Mouse (Mus musculus) T-cell, adult 2 months (primary cell): ENCODE measurements around the gene Lmx1a.

Source experiments
- DNase-seq: peaks from one replicate; pipeline ENCODE4 v3.0.0; 2022; ENCODE audit warnings: low spot score

Lmx1a gene

GRCm38 (mm10) chr1:167694731-167695130 lies 5.7 kb downstream of the Lmx1a start:
- no peak for DNase-seq

- no peak for DNase-seq
Measured at GRCm38 (mm10) chr1:167695910-167696459, 6.9 kb downstream of the Lmx1a start.

- DNase-seq, result no peak
Measured at GRCm38 (mm10) chr1:167699706-167700105, 10.7 kb downstream of the Lmx1a start.

- no peak for DNase-seq
Measured at GRCm38 (mm10) chr1:167700221-167700620, 11.2 kb downstream of the Lmx1a start.

- DNase-seq, result no peak
Measured at GRCm38 (mm10) chr1:167705527-167705926, 16.5 kb downstream of the Lmx1a start.

- no peak for DNase-seq
Measured at GRCm38 (mm10) chr1:167708761-167709160, 19.7 kb downstream of the Lmx1a start.

GRCm38 (mm10) chr1:167715730-167716341 lies 26.8 kb downstream of the Lmx1a start:
- DNase-seq, result no peak

GRCm38 (mm10) chr1:167734471-167734870 lies 45.4 kb downstream of the Lmx1a start:
- DNase-seq, result no peak

GRCm38 (mm10) chr1:167736793-167737192 lies 47.8 kb downstream of the Lmx1a start:
- DNase-seq, result no peak

GRCm38 (mm10) chr1:167739286-167739685 lies 50.2 kb downstream of the Lmx1a start:
- no peak for DNase-seq

GRCm38 (mm10) chr1:167746676-167747075 lies 57.6 kb downstream of the Lmx1a start:
- DNase-seq, result no peak

- DNase-seq, result no peak
Measured at GRCm38 (mm10) chr1:167752661-167753060, 63.6 kb downstream of the Lmx1a start.

GRCm38 (mm10) chr1:167754085-167754484 lies 65.0 kb downstream of the Lmx1a start:
- no peak for DNase-seq

- no peak for DNase-seq
Measured at GRCm38 (mm10) chr1:167754636-167755522, 65.8 kb downstream of the Lmx1a start.

GRCm38 (mm10) chr1:167758208-167758607 lies 69.2 kb downstream of the Lmx1a start:
- DNase-seq, result no peak

- DNase-seq, result no peak
Measured at GRCm38 (mm10) chr1:167760307-167760706, 71.3 kb downstream of the Lmx1a start.

GRCm38 (mm10) chr1:167761785-167762223 lies 72.8 kb downstream of the Lmx1a start:
- DNase-seq, result no peak

GRCm38 (mm10) chr1:167766619-167767018 lies 77.6 kb downstream of the Lmx1a start:
- no peak for DNase-seq

GRCm38 (mm10) chr1:167770457-167770856 lies 81.4 kb downstream of the Lmx1a start:
- DNase-seq, result no peak

- DNase-seq, result no peak
Measured at GRCm38 (mm10) chr1:167779766-167780488, 90.9 kb downstream of the Lmx1a start.

GRCm38 (mm10) chr1:167781787-167782484 lies 92.9 kb downstream of the Lmx1a start:
- DNase-seq, result no peak

GRCm38 (mm10) chr1:167784067-167784466 lies 95.0 kb downstream of the Lmx1a start:
- no peak for DNase-seq
